Mouse (Mus musculus) neural tube, embryonic 13.5 days (tissue): Measurements from ENCODE around the gene Psmd7. TPM values are rescaled to one million over a fixed set of nuclear protein-coding genes. Genes with fewer than 3 reads are reported as not detected.

ENCODE experiments used
- ATAC-seq: fragments of 200-750 bp; cut with Nextera tagmentation; 2 replicates; pipeline ENCODE4 v1.8.0; 2017; ENCODE audit warnings: low read depth, mild to moderate bottlenecking, moderate TSS enrichment, moderate library complexity
- H3K27ac ChIP-seq: fragments of 300-500 bp; sonication (generic); replicated peaks from 2 replicates; pipeline ENCODE4 v1.5.1; 2015; ENCODE audit warnings: moderate library complexity, mild to moderate bottlenecking, inconsistent platforms
- H3K27me3 ChIP-seq: fragments of 300-500 bp; sonication (generic); 2 replicates; pipeline ENCODE4 v1.6.1; 2015; ENCODE audit warnings: mild to moderate bottlenecking, inconsistent platforms
- H3K36me3 ChIP-seq: fragments of 300-500 bp; sonication (generic); 2 replicates; pipeline ENCODE4 v1.6.1; 2015; ENCODE audit warnings: mild to moderate bottlenecking, inconsistent platforms
- H3K4me1 ChIP-seq: fragments of 300-500 bp; sonication (generic); replicated peaks from 2 replicates; pipeline ENCODE4 v1.6.1; 2015; ENCODE audit warnings: inconsistent platforms
- H3K4me2 ChIP-seq: fragments of 300-500 bp; sonication (generic); 2 replicates; pipeline ENCODE4 v1.6.1; 2015; ENCODE audit warnings: inconsistent platforms, mild to moderate bottlenecking, moderate library complexity
- H3K4me3 ChIP-seq: fragments of 300-500 bp; sonication (generic); 2 replicates; pipeline ENCODE4 v1.5.1; 2015; ENCODE audit warnings: mild to moderate bottlenecking, inconsistent platforms
- H3K9ac ChIP-seq: fragments of 300-500 bp; sonication (generic); 2 replicates; pipeline ENCODE4 v1.6.1; 2015; ENCODE audit warnings: moderate library complexity, mild to moderate bottlenecking, inconsistent platforms
- H3K9me3 ChIP-seq: fragments of 300-500 bp; sonication (generic); 2 replicates; pipeline ENCODE4 v1.6.1; 2016; ENCODE audit warnings: inconsistent platforms
- WGBS: fragments of 180-500 bp; shearing (Covaris S2); methylation state at CpG from one replicate; pipeline ENCODE4 v1.1.7; 2015; 5-methylcytosine and 5-hydroxymethylcytosine counted together
- polyA plus RNA-seq: library from polyadenylated mRNA; unstranded; fragments of >200 nt; fragmentation: Nextera tagmentation; extraction: Ambion mirVana; gene quantifications from 2 replicates; pipeline ENCODE4 v1.2.1, GENCODE M21; 2015

Gene Psmd7
- polyA plus RNA-seq, 1 experiment from 2014 or later: 259 TPM

DNA sequence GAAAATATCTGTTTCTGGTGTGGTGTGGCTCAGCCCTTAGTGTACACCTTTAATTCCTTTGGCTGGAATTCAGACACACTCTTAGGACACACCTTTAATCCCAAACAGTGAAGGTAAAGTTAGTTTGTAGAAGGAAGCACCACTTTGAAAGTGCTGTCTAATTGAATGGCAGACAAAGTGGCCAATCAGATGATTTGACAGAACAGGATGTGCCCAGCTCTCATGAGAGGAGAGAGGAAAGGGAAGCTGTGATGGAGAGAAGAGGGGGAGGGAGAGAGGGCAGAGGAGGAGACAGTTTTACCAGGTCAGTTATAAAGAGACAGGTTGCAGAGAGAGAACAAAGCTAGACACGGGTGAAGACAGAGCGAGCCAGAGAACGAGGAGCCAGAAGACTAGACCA, 13.5 kb downstream of the Psmd7 start:
- no peak for ATAC-seq
- Histone ChIP-seq H3K4me1 (peaks cover 4% of the 10 kb centered on the region; the same call in 1 of the 2 replicates), H3K9me3 (no peaks in the 10 kb centered on the region), H3K4me2 (no peak overlapping the region), H3K27me3 (no peaks in the 10 kb centered on the region), H3K9ac (no peak overlapping the region), H3K27ac (no peak overlapping the region), H3K4me3 (no peak overlapping the region), H3K36me3 (peaks cover 22% of the 10 kb centered on the region)
- 86% methylated on average over 3 of the region's 3 CpGs for WGBS

DNA sequence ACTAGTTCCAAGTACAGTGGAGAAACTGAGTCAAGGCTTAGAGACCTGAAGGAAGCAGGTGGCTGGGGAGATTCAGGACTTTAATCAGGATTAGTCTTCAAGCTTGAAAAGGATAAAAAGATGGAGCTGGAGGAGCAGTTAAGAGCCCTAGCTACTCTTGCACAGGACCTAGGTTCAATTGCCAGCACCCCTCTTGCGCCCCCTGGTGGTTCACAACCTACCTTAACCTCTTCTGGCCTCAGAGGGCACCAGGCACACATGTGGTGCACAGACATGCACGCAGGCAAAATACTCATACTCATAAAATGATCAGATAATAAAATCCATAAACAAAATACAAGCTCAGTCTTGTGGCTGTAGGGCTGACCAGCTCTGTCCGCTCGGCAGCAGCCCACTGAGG, 15.8 kb downstream of the Psmd7 start:
- ATAC-seq: 0 out of 2 replicates have a peak, but pooled peaks have one; percentile 33
- WGBS: 49% methylated on average over 4 of the region's 4 CpGs

DNA sequence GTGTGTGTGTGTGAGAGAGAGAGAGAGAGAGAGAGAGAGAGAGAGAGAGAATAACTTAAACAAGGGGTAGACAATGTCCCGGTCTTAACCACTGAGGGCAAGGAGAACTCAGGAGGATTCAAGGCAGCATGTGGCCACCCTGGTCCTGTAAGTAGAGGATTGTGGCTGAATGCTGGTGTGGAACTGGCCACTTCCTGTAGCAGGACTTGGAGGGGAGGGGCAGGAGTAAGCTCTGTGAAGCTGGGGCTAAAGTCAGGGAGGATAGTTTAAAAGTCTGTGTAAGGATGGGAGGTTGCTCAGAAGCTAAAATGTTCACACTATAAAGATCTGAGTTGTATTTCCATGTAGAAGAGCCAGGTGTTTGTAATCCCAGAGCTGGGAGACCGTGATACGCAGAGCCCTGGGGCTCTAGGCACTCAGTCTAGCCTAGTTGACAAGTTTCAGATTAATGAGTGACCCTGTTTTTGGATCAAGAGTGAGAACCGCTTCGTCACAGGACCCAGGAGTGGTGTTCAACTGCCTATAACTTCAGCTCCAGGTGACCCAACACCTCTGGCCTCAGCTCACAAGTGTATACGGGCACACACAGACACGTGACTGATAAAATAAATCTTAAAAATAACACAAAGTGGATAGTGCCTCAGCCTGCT, 16.7 kb downstream of the Psmd7 start:
- 86% methylated on average over 7 of the region's 7 CpGs for WGBS
- Histone ChIP-seq H3K27me3 (no peaks in the 10 kb centered on the region), H3K4me3 (no peak overlapping the region), H3K27ac (no peak overlapping the region), H3K9ac (no peak overlapping the region), H3K4me1 (peaks cover 4% of the 10 kb centered on the region; the same call in 1 of the 2 replicates), H3K36me3 (no peaks in the 10 kb centered on the region), H3K9me3 (no peaks in the 10 kb centered on the region), H3K4me2 (no peak overlapping the region)
- no peak for ATAC-seq

More for the DNA sequence above, 15.8 kb downstream of the Psmd7 start:
- Histone ChIP-seq H3K4me3 (no peak overlapping the region), H3K4me1 (peaks cover 4% of the 10 kb centered on the region; the same call in 1 of the 2 replicates), H3K9ac (no peak overlapping the region), H3K9me3 (no peaks in the 10 kb centered on the region), H3K27me3 (no peaks in the 10 kb centered on the region), H3K27ac (no peak overlapping the region), H3K4me2 (no peak overlapping the region), H3K36me3 (no peaks in the 10 kb centered on the region)

DNA sequence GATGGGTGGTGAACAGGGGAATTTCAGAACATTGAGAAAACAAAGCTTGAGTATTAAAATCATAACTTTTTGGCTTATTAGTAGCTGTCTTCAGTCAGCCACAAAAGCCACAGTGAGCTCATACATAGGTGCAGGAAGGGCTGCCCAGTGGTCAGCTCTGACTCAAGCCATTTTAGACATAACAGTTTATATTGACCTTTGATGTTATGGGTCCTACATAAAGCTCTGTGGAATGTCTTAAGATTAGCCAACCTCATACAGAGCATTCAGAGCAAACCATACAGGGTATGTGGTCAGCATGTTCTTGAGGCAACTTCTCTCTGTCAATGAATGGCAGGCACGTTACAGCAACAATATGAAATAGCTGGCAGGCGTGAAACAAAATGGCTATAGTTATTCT, 17.2 kb downstream of the Psmd7 start:
- no peak overlapping the region for H3K9ac ChIP-seq
- no peak overlapping the region for H3K27ac ChIP-seq
- no peak for ATAC-seq
- WGBS: 89% methylated on average over 2 of the region's 2 CpGs
- no peaks in the 10 kb centered on the region for H3K4me1 ChIP-seq
- H3K9me3 ChIP-seq: no peaks in the 10 kb centered on the region
- no peak overlapping the region for H3K4me2 ChIP-seq
- H3K36me3 ChIP-seq: no peaks in the 10 kb centered on the region
- no peaks in the 10 kb centered on the region for H3K27me3 ChIP-seq
- H3K4me3 ChIP-seq: no peak overlapping the region

DNA sequence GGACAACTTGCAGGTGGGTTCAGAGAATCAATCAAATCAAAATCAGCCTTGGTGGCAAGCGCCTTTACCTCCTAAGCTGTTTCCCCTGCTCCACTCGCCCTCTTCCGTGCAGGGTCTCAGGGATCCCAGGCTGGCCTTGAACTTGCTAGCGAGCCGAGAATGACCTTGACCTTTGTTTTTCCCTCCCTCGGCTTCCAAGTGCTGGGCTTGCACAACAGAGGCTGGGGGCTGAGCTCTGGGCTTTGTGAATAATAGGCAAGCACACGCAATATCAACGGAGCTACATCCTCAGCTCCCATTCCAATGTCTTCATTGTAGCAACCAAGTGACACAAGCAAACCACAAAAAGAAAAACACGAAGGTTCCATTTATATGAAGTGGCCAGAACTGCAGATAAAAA, 26.1 kb downstream of the Psmd7 start:
- Histone ChIP-seq H3K27me3 (no peaks in the 10 kb centered on the region), H3K9ac (no peak overlapping the region), H3K27ac (no peak overlapping the region), H3K4me2 (no peak overlapping the region), H3K9me3 (no peaks in the 10 kb centered on the region), H3K36me3 (peaks cover 13% of the 10 kb centered on the region), H3K4me1 (0 out of 2 replicates have a peak, but pooled peaks cover 6% of the 10 kb centered on the region), H3K4me3 (no peak overlapping the region)
- 75% methylated on average over 9 of the region's 9 CpGs for WGBS
- ATAC-seq: no peak

DNA sequence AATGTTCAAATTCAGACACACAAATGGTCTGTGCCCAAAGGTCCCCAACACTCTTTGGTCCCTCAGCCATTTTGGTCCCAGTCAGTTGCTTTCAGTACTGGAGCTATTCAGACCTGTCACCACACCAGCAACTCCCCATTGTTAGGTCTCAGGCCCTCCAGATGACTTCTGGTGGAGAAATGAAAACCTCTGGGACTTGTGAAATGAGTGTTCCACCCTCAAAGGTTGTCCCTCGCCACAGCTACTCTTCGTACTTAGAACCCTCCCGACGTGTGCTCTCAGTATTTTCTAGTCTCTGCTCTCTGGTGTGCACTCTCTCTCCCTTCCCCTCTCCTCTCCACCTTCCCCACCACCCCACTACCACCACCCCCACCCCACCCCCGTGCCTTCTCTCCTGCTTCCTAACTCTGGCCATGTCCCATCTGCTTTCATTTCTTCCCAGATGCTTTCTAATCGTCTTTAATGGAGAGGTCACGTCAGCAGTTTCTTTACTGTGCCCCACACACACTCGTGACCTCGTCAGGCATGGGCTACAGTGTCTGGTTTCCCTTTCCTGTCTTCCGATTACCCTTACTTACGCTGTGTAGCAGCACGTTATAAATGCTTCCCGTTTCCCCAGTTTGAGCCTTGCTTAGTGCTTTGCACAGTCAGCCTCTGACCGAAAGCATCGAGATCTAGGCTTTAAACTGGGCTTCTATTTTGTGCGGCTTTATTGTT, 27.3 kb downstream of the Psmd7 start:
- ATAC-seq: no peak
- H3K4me3 ChIP-seq: no peak overlapping the region
- no peak overlapping the region for H3K27ac ChIP-seq
- peaks cover 22% of the 10 kb centered on the region for H3K36me3 ChIP-seq
- H3K4me1 ChIP-seq: peaks cover 17% of the 10 kb centered on the region
- WGBS: 67% methylated on average over 16 of the region's 16 CpGs
- H3K9ac ChIP-seq: no peak overlapping the region
- H3K4me2 ChIP-seq: no peak overlapping the region
- H3K27me3 ChIP-seq: no peaks in the 10 kb centered on the region
- H3K9me3 ChIP-seq: no peaks in the 10 kb centered on the region

DNA sequence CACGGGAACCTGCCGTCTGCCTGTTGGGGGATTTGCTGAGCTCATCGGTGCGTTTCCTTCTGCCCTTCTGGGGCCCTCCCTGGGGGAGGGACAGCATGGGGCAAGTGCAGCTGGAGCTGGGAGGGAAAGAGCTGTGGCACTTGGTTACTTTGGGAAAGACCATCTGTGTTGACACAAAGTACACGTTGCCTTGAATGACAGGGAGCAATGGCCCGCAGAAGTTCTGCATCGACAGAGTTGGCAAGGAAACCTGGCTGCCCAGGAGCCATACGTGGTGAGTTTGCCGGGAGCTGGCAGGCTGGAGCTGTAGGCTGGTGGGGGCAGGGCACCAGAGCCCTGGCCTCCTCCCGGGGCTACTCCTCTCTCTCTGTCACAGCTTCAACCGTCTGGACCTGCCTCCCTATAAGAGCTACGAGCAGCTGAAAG, 31.7 kb downstream of the Psmd7 start:
- Histone ChIP-seq H3K4me2 (no peak overlapping the region), H3K4me1 (peaks cover 24% of the 10 kb centered on the region), H3K4me3 (no peak overlapping the region), H3K27me3 (no peaks in the 10 kb centered on the region), H3K36me3 (peaks cover 55% of the 10 kb centered on the region), H3K27ac (no peak overlapping the region; the same call in 1 of the 2 replicates), H3K9me3 (no peaks in the 10 kb centered on the region), H3K9ac (0 out of 2 replicates have a peak overlapping the region, but pooled peaks have one; percentile 6)
- 41% methylated on average over 12 of the region's 12 CpGs for WGBS
- ATAC-seq: peak; percentile 62; the same call in 1 of the 2 replicates

DNA sequence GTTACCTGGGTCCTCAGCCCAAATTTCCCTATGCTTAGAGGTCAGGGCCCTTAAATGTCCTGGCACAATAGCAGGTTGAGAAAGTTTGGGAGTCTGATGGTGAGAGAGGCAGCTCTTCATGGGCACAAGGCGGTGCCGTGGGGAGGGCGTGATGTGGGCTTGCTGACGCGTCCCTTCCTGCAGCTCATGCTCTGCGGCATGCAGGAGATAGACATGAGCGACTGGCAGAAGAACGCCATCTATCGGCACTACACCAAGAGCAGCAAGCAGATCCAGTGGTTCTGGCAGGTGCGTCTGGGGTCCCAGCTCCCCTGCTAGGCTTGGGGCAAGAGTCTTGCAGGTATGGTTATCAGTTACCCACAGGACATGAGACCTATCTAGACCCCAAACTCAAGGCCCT, 33.0 kb downstream of the Psmd7 start:
- no peaks in the 10 kb centered on the region for H3K27me3 ChIP-seq
- peaks cover 24% of the 10 kb centered on the region for H3K4me1 ChIP-seq
- no peak for ATAC-seq
- no peak overlapping the region for H3K4me2 ChIP-seq
- WGBS: 97% methylated on average over 10 of the region's 10 CpGs
- H3K9me3 ChIP-seq: no peaks in the 10 kb centered on the region
- no peak overlapping the region for H3K27ac ChIP-seq
- no peak overlapping the region for H3K9ac ChIP-seq
- H3K4me3 ChIP-seq: no peak overlapping the region
- peaks cover 67% of the 10 kb centered on the region for H3K36me3 ChIP-seq

DNA sequence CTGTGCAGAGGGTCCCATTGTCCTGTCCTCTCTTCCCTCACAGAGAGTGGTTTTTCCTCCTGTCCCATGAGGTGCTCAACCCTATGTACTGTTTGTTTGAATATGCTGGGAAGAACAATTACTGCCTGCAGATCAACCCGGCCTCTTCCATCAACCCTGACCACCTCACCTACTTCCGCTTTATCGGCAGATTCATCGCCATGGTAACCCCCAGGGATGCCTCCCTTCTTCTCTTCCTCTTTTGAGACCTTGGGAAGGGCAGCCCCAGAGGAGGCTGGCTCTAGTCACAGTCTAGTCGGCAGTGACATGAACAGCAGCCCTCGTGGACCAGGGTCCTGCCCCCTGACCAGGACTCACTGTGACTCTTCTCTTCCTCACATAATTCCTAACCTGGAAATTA, 36.0 kb downstream of the Psmd7 start:
- Histone ChIP-seq H3K4me2 (no peak overlapping the region), H3K9ac (0 out of 2 replicates have a peak overlapping the region, but pooled peaks have one; percentile 26), H3K4me1 (peaks cover 23% of the 10 kb centered on the region), H3K27me3 (no peaks in the 10 kb centered on the region), H3K27ac (no peak overlapping the region), H3K4me3 (no peak overlapping the region), H3K9me3 (no peaks in the 10 kb centered on the region), H3K36me3 (peaks cover 71% of the 10 kb centered on the region)
- 48% methylated on average over 6 of the region's 6 CpGs for WGBS
- no peak for ATAC-seq

DNA sequence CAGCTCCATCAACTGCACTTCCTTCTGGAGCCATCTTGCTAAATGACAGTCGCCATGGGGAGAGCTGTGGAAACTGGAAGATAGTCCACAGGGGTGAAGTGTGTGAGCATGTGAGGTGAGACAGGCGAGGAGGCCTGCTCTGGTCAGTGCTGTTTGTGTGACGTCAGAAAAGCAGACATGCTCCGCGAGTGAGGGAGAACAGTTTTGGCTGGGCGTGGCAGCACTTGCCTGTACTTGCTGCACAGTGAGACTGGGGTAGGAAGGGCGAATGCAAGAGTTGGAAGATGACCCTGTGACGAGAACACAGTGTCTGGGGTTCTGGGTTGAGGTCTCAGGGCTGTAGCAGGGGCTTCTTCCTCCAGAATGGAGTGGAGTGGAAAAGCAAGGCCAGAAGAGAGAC, 41.4 kb downstream of the Psmd7 start:
- Histone ChIP-seq H3K4me3 (peak overlapping the region; percentile 4; the same call in 1 of the 2 replicates), H3K9me3 (no peaks in the 10 kb centered on the region), H3K4me2 (no peak overlapping the region), H3K4me1 (peaks cover 17% of the 10 kb centered on the region; the same call in 1 of the 2 replicates), H3K36me3 (peaks cover 55% of the 10 kb centered on the region), H3K27ac (no peak overlapping the region), H3K9ac (no peak overlapping the region), H3K27me3 (no peaks in the 10 kb centered on the region)
- no peak for ATAC-seq
- 86% methylated on average over 8 of the region's 8 CpGs for WGBS

DNA sequence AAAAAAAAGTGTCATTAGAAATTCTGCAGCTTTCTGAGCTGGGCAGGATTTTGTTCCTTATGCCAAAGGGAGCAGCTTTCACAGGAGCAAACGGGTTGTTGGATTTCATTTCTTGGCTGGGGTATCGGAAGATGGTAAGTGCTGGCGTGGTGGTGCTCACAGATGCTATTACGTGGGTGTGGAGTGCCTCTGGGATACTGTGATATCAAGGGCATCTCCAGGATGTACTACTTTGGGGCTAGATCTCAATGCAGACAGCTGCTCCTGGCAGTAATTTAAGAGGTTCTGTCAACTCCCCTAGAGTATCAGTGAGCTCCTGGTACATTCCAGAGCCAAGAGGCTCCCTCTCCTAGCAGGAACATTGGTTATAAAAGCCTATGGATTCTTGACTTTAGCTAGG, 42.1 kb downstream of the Psmd7 start:
- 95% methylated on average over 4 of the region's 4 CpGs for WGBS
- Histone ChIP-seq H3K27ac (0 out of 2 replicates have a peak overlapping the region, but pooled peaks have one; percentile 18), H3K4me3 (peak overlapping the region; percentile 4; the same call in 1 of the 2 replicates), H3K4me1 (peaks cover 17% of the 10 kb centered on the region; the same call in 1 of the 2 replicates), H3K36me3 (peaks cover 57% of the 10 kb centered on the region), H3K9ac (peak overlapping the region; percentile 34; the same call in 1 of the 2 replicates), H3K27me3 (no peaks in the 10 kb centered on the region), H3K4me2 (no peak overlapping the region), H3K9me3 (no peaks in the 10 kb centered on the region)
- ATAC-seq: no peak

DNA sequence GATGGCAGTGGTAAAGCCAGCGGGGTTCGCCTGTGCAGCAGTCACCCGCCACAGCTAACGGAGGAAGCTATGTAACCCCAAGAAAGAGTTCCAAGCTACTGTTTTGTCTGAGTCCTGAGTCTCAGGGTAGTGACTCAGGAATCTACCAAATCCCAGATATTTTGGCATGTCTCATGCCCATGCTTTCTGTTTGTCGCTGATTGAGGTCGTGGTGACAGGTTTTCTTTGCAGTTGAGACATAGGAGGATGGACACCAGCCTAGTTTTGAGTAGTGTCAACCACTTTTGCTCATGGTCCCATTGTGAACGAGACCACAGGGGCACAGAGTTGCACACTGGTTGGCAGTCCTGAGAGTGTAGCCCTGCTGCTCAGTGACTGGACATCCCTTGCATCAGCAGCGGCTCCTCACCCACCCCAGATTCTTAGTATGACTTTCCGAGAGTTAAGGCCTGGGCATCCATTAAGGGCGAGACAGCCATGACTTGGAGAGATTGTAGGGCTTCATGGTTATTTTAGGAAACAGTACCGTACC, 42.6 kb downstream of the Psmd7 start:
- peaks cover 57% of the 10 kb centered on the region for H3K36me3 ChIP-seq
- peak overlapping the region; percentile 16; the same call in 1 of the 2 replicates for H3K4me2 ChIP-seq
- H3K9ac ChIP-seq: peak overlapping the region; percentile 38; the same call in 1 of the 2 replicates
- peak overlapping the region; percentile 4; the same call in 1 of the 2 replicates for H3K4me3 ChIP-seq
- ATAC-seq: no peak
- peaks cover 17% of the 10 kb centered on the region; the same call in 1 of the 2 replicates for H3K4me1 ChIP-seq
- H3K9me3 ChIP-seq: no peaks in the 10 kb centered on the region
- WGBS: 93% methylated on average over 11 of the region's 11 CpGs
- H3K27me3 ChIP-seq: no peaks in the 10 kb centered on the region
- peak overlapping the region; percentile 18; the same call in 1 of the 2 replicates for H3K27ac ChIP-seq
